Mouse (Mus musculus) midbrain, embryonic 16.5 days (tissue): ENCODE results near the gene Usp48. TPM values are rescaled to one million over a fixed set of nuclear protein-coding genes. Genes with fewer than 3 reads are reported as not detected.

Source experiments
- ATAC-seq: fragments of 200-750 bp; cut with Nextera tagmentation; 2 replicates; pipeline ENCODE4 v1.8.0; 2017; ENCODE audit warnings: moderate TSS enrichment
- H3K27ac ChIP-seq: fragments of 300-500 bp; sonication (generic); 2 replicates; pipeline ENCODE4 v1.5.1; 2014; ENCODE audit warnings: mild to moderate bottlenecking, low read length, mixed read lengths
- H3K27me3 ChIP-seq: fragments of 300-500 bp; sonication (generic); 2 replicates; pipeline ENCODE4 v1.6.1; 2014; ENCODE audit warnings: low read depth, low read length, mixed read lengths; ENCODE audit not compliant: control insufficient read depth, insufficient read depth
- H3K36me3 ChIP-seq: fragments of 300-500 bp; sonication (generic); 2 replicates; pipeline ENCODE4 v1.6.1; 2014; ENCODE audit warnings: mild to moderate bottlenecking, low read length, moderate library complexity, mixed read lengths; ENCODE audit not compliant: control insufficient read depth, insufficient read depth
- H3K4me1 ChIP-seq: fragments of 300-500 bp; sonication (generic); 2 replicates; pipeline ENCODE4 v1.6.1; 2014; ENCODE audit warnings: mild to moderate bottlenecking, low read length, mixed read lengths; ENCODE audit not compliant: control insufficient read depth, insufficient read depth
- H3K4me2 ChIP-seq: fragments of 300-500 bp; sonication (generic); 2 replicates; pipeline ENCODE4 v1.6.1; 2014; ENCODE audit warnings: mild to moderate bottlenecking, low read length, mixed read lengths
- H3K4me3 ChIP-seq: fragments of 300-500 bp; sonication (generic); 2 replicates; pipeline ENCODE4 v1.5.1; 2014; ENCODE audit warnings: low read depth, mild to moderate bottlenecking, low read length, moderate library complexity, mixed read lengths
- H3K9ac ChIP-seq: fragments of 300-500 bp; sonication (generic); 2 replicates; pipeline ENCODE4 v1.6.1; 2014; ENCODE audit warnings: low read depth, low read length, mixed read lengths
- H3K9me3 ChIP-seq: fragments of 300-500 bp; sonication (generic); replicated peaks from 2 replicates; pipeline ENCODE4 v1.6.1; 2014; ENCODE audit warnings: mild to moderate bottlenecking, low read length, mixed read lengths; ENCODE audit not compliant: control insufficient read depth, poor library complexity, severe bottlenecking
- WGBS: fragments of 180-500 bp; shearing (Covaris S2); extraction: QIAGEN DNeasy Blood & Tissue Kit; methylation state at CpG from one replicate; pipeline ENCODE4 v1.1.7; 2014; 5-methylcytosine and 5-hydroxymethylcytosine counted together
- polyA plus RNA-seq: library from polyadenylated mRNA; unstranded; fragments of >200 nt; fragmentation: Nextera tagmentation; extraction: Ambion mirVana; gene quantifications from 2 replicates; pipeline ENCODE4 v1.2.1, GENCODE M21; 2015

Usp48 gene
- 57.2 and 63.2 TPM in 2 replicates for polyA plus RNA-seq

GRCm38 (mm10) chr4:137593601-137594495 lies at the start of gene Usp48:
Gene Usp48, plus strand, starts transcription at chr4:137593755.
- peak; percentile 94 for ATAC-seq
- under 1% methylated on average over 83 of the region's 92 CpGs for WGBS

GRCm38 (mm10) chr4:137545568-137545967 lies 48.0 kb upstream of the Usp48 start:
- no peaks in the 10 kb centered on the region for H3K4me1 ChIP-seq
- H3K36me3 ChIP-seq = no peaks in the 10 kb centered on the region
- no peak for ATAC-seq
- H3K27me3 ChIP-seq = no peaks in the 10 kb centered on the region
- WGBS = 93% methylated on average over 9 of the region's 9 CpGs
- H3K4me3 ChIP-seq = no peak overlapping the region
- no peak overlapping the region for H3K27ac ChIP-seq
- no peaks in the 10 kb centered on the region for H3K9me3 ChIP-seq
- H3K4me2 ChIP-seq = no peak overlapping the region
- no peak overlapping the region for H3K9ac ChIP-seq

More at GRCm38 (mm10) chr4:137593601-137594495, at the start of gene Usp48:
- Histone ChIP-seq H3K27me3 (no peaks in the 10 kb centered on the region), H3K4me1 (peaks cover 27% of the 10 kb centered on the region), H3K9ac (peak within 1 kb of the TSS; percentile 81), H3K9me3 (no peaks in the 10 kb centered on the region), H3K27ac (peak within 1 kb of the TSS; percentile 99), H3K4me3 (peak within 1 kb of the TSS; percentile 63), H3K4me2 (peak within 1 kb of the TSS; percentile 84), H3K36me3 (no peaks in the 10 kb centered on the region)

GRCm38 (mm10) chr4:137546003-137546525 lies 47.5 kb upstream of the Usp48 start:
- Histone ChIP-seq H3K27me3 (no peaks in the 10 kb centered on the region), H3K4me3 (no peak overlapping the region), H3K4me1 (no peaks in the 10 kb centered on the region), H3K9me3 (no peaks in the 10 kb centered on the region), H3K9ac (no peak overlapping the region), H3K36me3 (no peaks in the 10 kb centered on the region), H3K4me2 (no peak overlapping the region), H3K27ac (no peak overlapping the region)
- ATAC-seq = no peak
- WGBS = 62% methylated on average over 5 of the region's 5 CpGs

GRCm38 (mm10) chr4:137553466-137553865 lies 40.1 kb upstream of the Usp48 start:
- no peaks in the 10 kb centered on the region for H3K4me1 ChIP-seq
- ATAC-seq = no peak
- no peak overlapping the region for H3K4me3 ChIP-seq
- 96% methylated on average over 17 of the region's 17 CpGs for WGBS
- no peaks in the 10 kb centered on the region for H3K27me3 ChIP-seq
- no peak overlapping the region for H3K4me2 ChIP-seq
- no peaks in the 10 kb centered on the region for H3K9me3 ChIP-seq
- no peak overlapping the region for H3K27ac ChIP-seq
- H3K9ac ChIP-seq = no peak overlapping the region
- H3K36me3 ChIP-seq = no peaks in the 10 kb centered on the region

GRCm38 (mm10) chr4:137556673-137557210 lies 36.8 kb upstream of the Usp48 start:
- no peak overlapping the region for H3K9ac ChIP-seq
- WGBS = 87% methylated on average over 16 of the region's 16 CpGs
- H3K9me3 ChIP-seq = no peaks in the 10 kb centered on the region
- no peak for ATAC-seq
- H3K27ac ChIP-seq = no peak overlapping the region
- no peaks in the 10 kb centered on the region for H3K36me3 ChIP-seq
- H3K4me3 ChIP-seq = no peak overlapping the region
- no peak overlapping the region for H3K4me2 ChIP-seq
- H3K4me1 ChIP-seq = no peaks in the 10 kb centered on the region
- no peaks in the 10 kb centered on the region for H3K27me3 ChIP-seq

GRCm38 (mm10) chr4:137569873-137570272 lies 23.7 kb upstream of the Usp48 start:
- WGBS = 84% methylated on average over 9 of the region's 9 CpGs

GRCm38 (mm10) chr4:137574469-137574868 lies 19.1 kb upstream of the Usp48 start, which contains the start of gene Ldlrad2:
Gene Ldlrad2, minus strand, starts transcription at chr4:137574569.
- H3K9me3 ChIP-seq = no peaks in the 10 kb centered on the region
- no peak for ATAC-seq
- no peak within 1 kb of the TSS for H3K27ac ChIP-seq
- WGBS = 84% methylated on average over 10 of the region's 10 CpGs
- no peak within 1 kb of the TSS for H3K4me2 ChIP-seq
- H3K27me3 ChIP-seq = peaks cover 2% of the 10 kb centered on the region
- H3K36me3 ChIP-seq = no peaks in the 10 kb centered on the region
- H3K4me3 ChIP-seq = no peak within 1 kb of the TSS
- H3K9ac ChIP-seq = no peak within 1 kb of the TSS
- no peaks in the 10 kb centered on the region for H3K4me1 ChIP-seq

More at GRCm38 (mm10) chr4:137569873-137570272, 23.7 kb upstream of the Usp48 start:
- Histone ChIP-seq H3K9ac (no peak overlapping the region), H3K4me3 (no peak overlapping the region), H3K4me1 (no peaks in the 10 kb centered on the region), H3K4me2 (no peak overlapping the region), H3K36me3 (no peaks in the 10 kb centered on the region), H3K9me3 (no peaks in the 10 kb centered on the region), H3K27me3 (no peaks in the 10 kb centered on the region), H3K27ac (no peak overlapping the region)
- ATAC-seq = no peak

- no peak overlapping the region for H3K27ac ChIP-seq
- whole genome bisulfite sequencing = 95% methylated on average over 12 of the region's 12 CpGs
- no peak overlapping the region for H3K4me3 ChIP-seq
- no peak overlapping the region for H3K9ac ChIP-seq
- peaks cover 3% of the 10 kb centered on the region for H3K27me3 ChIP-seq
- no peak overlapping the region for H3K4me2 ChIP-seq
- H3K4me1 ChIP-seq = no peaks in the 10 kb centered on the region
- H3K36me3 ChIP-seq = no peaks in the 10 kb centered on the region
- no peaks in the 10 kb centered on the region for H3K9me3 ChIP-seq
- ATAC-seq = no peak
These were observed 16.1 kb upstream of the Usp48 start for GRCm38 (mm10) chr4:137577486-137577885.
